Mouse (Mus musculus): Measurements from ENCODE around the gene Elp6. TPM values are rescaled to one million over a fixed set of nuclear protein-coding genes. Genes with fewer than 3 reads are reported as not detected.

The Elp6 gene
- polyA plus RNA-seq, 1 experiment from 2014 or later = 14.8 TPM

DNA sequence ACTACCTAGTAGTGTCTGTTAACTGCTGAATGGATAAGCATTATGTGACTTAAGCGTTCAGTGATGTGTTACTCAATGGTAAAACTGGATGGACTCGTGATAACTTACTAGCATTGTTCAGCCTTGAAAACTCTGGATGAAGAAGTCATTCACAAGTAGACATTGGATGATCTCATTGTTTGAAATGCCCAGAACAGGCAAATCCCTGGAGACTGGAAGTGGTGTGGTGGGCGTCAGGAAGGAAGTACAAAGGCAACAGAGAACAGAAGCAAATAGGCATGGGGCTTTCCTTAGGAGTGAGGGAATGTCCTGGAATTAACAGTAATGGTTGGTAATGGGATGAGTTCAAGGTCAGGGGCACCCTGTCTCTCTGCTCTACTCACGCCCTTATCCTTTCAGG, 43.9 kb downstream of the Elp6 start:
- Histone ChIP-seq H3K4me2 (ENCODE audit: low read length) (no peak overlapping the region), H3K9me3 (ENCODE audit: control insufficient read depth, low read length) (no peaks in the 10 kb centered on the region), H3K4me3 (ENCODE audit: control insufficient read depth in 1 of 2, insufficient read depth in 1 of 2, low read depth in 1 of 2, low read length in 2 of 2) (no peak overlapping the region), H3K4me1 (ENCODE audit: control insufficient read depth in 2 of 2, insufficient read depth in 2 of 2, low read length in 2 of 2) (no peaks in the 10 kb centered on the region; a peak in 1 of 4 replicates), H3K27ac (replicated peaks in 1 of 2; ENCODE audit: control insufficient read depth in 1 of 2, insufficient read depth in 1 of 2, low read depth in 2 of 2, low read length in 2 of 2) (no peak overlapping the region), H3K9ac (ENCODE audit: low read length) (no peak overlapping the region), H3K36me3 (ENCODE audit: control insufficient read depth, insufficient read depth, low read length) (no peaks in the 10 kb centered on the region), H3K27me3 (ENCODE audit: control insufficient read depth, insufficient read depth, low read length) (no peaks in the 10 kb centered on the region)
- WGBS = 63% methylated on average over 4 of the region's 4 CpGs
- ATAC-seq (ENCODE audit: insufficient number of reproducible peaks, insufficient read depth, low FRiP score, low read depth) = no peak

- Histone ChIP-seq H3K9me3 (ENCODE audit: control insufficient read depth, low read length) (no peaks in the 10 kb centered on the region), H3K4me2 (ENCODE audit: low read length) (no peak overlapping the region), H3K4me1 (ENCODE audit: control insufficient read depth in 2 of 2, insufficient read depth in 2 of 2, low read length in 2 of 2) (peaks cover 0 to 4% of the 10 kb centered on the region in 2 experiments; a peak in 1 of 4 replicates), H3K4me3 (ENCODE audit: control insufficient read depth in 1 of 2, insufficient read depth in 1 of 2, low read depth in 1 of 2, low read length in 2 of 2) (no peak overlapping the region), H3K27me3 (ENCODE audit: control insufficient read depth, insufficient read depth, low read length) (no peaks in the 10 kb centered on the region), H3K36me3 (ENCODE audit: control insufficient read depth, insufficient read depth, low read length) (no peaks in the 10 kb centered on the region), H3K27ac (replicated peaks in 1 of 2; ENCODE audit: control insufficient read depth in 1 of 2, insufficient read depth in 1 of 2, low read depth in 2 of 2, low read length in 2 of 2) (no peak overlapping the region), H3K9ac (ENCODE audit: low read length) (no peak overlapping the region)
- 89% methylated on average over 5 of the region's 5 CpGs for WGBS
- ATAC-seq (ENCODE audit: insufficient number of reproducible peaks, insufficient read depth, low FRiP score, low read depth) = no peak
These were observed 45.2 kb downstream of the Elp6 start for GRCm38 (mm10) chr9:110350188-110350587.

DNA sequence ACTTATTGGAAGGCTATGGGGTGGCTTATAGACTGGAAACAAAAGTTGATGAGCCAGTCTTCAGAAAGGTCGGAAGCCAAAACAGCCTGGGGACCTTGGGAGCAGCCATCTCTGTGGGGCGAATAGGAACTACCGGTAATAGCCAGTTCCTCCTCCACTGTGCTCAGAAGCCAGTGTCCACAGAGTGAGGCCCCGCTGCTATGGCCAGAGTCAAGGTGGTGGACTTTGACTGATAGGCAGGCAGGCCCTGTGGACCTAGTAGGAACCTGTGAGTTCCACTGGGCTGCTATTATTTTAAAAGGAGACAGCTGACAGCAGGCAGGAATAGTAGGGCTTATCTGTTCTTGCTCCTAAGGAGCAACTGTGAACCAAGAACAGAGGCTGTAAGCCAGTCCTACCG, 45.6 kb downstream of the Elp6 start:
- Histone ChIP-seq H3K9ac (ENCODE audit: low read length) (no peak overlapping the region), H3K4me1 (ENCODE audit: control insufficient read depth in 2 of 2, insufficient read depth in 2 of 2, low read length in 2 of 2) (peaks cover 0 to 8% of the 10 kb centered on the region in 2 experiments; a peak in 1 of 4 replicates), H3K9me3 (ENCODE audit: control insufficient read depth, low read length) (no peaks in the 10 kb centered on the region), H3K27me3 (ENCODE audit: control insufficient read depth, insufficient read depth, low read length) (no peaks in the 10 kb centered on the region), H3K36me3 (ENCODE audit: control insufficient read depth, insufficient read depth, low read length) (no peaks in the 10 kb centered on the region), H3K27ac (replicated peaks in 1 of 2; ENCODE audit: control insufficient read depth in 1 of 2, insufficient read depth in 1 of 2, low read depth in 2 of 2, low read length in 2 of 2) (no peak overlapping the region), H3K4me3 (ENCODE audit: control insufficient read depth in 1 of 2, insufficient read depth in 1 of 2, low read depth in 1 of 2, low read length in 2 of 2) (no peak overlapping the region), H3K4me2 (ENCODE audit: low read length) (no peak overlapping the region)
- 81% methylated on average over 5 of the region's 5 CpGs for WGBS
- no peak for ATAC-seq (ENCODE audit: insufficient number of reproducible peaks, insufficient read depth, low FRiP score, low read depth)

DNA sequence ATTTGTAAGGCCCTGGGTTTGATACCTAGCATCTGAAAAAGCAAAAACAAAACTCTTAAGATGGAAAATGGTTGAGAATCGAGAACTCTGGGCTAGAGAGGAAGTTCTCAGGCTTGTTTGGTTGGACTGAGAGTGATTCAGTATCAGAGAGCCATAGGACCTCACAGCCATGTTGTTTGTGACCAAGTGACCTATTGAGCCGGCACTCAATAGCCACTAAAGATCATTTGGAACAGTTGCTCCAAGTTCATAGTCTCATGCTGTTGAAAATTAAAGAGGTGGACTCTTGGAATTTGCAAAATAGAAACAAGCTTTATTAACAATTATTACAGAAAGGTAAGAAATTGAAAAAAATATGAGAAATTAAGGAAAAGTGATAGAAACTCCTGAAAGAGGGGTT, 46.4 kb downstream of the Elp6 start:
- no peak overlapping the region for H3K4me2 ChIP-seq (ENCODE audit: low read length)
- no peak overlapping the region for H3K4me3 ChIP-seq (ENCODE audit: control insufficient read depth in 1 of 2, insufficient read depth in 1 of 2, low read depth in 1 of 2, low read length in 2 of 2)
- no peaks in the 10 kb centered on the region for H3K27me3 ChIP-seq (ENCODE audit: control insufficient read depth, insufficient read depth, low read length)
- peaks cover 0 to 8% of the 10 kb centered on the region in 2 experiments; a peak in 1 of 4 replicates for H3K4me1 ChIP-seq (ENCODE audit: control insufficient read depth in 2 of 2, insufficient read depth in 2 of 2, low read length in 2 of 2)
- no peak for ATAC-seq (ENCODE audit: insufficient number of reproducible peaks, insufficient read depth, low FRiP score, low read depth)
- H3K27ac ChIP-seq (replicated peaks in 1 of 2; ENCODE audit: control insufficient read depth in 1 of 2, insufficient read depth in 1 of 2, low read depth in 2 of 2, low read length in 2 of 2) = no peak overlapping the region
- 83% methylated on average over 2 of the region's 2 CpGs for WGBS
- no peaks in the 10 kb centered on the region for H3K36me3 ChIP-seq (ENCODE audit: control insufficient read depth, insufficient read depth, low read length)
- H3K9me3 ChIP-seq (ENCODE audit: control insufficient read depth, low read length) = no peaks in the 10 kb centered on the region
- no peak overlapping the region for H3K9ac ChIP-seq (ENCODE audit: low read length)

DNA sequence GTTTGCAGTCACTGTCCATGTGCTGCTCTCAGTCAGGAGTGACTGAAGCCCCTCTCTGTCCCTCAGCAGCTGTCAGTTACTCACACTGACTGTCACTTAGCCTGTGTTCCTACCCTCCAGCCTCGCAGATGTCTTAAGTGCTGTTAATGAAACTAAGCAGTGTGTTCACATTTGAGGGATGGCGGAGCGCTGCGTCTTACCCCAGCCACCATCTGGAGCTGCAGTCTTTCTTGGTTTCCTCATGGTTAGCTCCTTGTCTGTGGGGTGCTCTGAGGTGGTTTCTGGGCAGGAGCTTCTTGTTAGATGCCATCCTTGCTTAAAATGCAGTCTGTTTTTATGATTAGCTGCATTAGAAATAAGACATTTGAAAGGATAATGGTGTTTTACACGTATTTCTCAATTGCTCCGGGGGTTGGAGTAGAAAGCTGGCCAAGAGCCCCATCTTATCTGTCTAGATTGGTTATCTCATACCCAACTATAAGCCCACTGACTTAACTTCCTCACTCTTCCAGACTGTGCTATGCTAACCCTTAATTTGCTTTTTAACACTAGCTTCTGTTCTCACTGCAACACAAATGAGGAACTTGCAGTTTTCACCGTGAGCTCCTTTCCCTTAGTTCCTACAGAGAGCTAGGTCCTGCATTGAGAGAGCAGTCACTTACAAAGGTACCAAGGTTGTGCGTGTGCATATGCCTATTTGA, 47.1 kb downstream of the Elp6 start:
- Histone ChIP-seq H3K4me1 (ENCODE audit: control insufficient read depth in 2 of 2, insufficient read depth in 2 of 2, low read length in 2 of 2) (peaks cover 0 to 8% of the 10 kb centered on the region in 2 experiments; a peak in 1 of 4 replicates), H3K4me3 (ENCODE audit: control insufficient read depth in 1 of 2, insufficient read depth in 1 of 2, low read depth in 1 of 2, low read length in 2 of 2) (no peak overlapping the region), H3K9ac (ENCODE audit: low read length) (no peak overlapping the region), H3K4me2 (ENCODE audit: low read length) (no peak overlapping the region), H3K9me3 (ENCODE audit: control insufficient read depth, low read length) (no peaks in the 10 kb centered on the region), H3K27ac (replicated peaks in 1 of 2; ENCODE audit: control insufficient read depth in 1 of 2, insufficient read depth in 1 of 2, low read depth in 2 of 2, low read length in 2 of 2) (no peak overlapping the region), H3K27me3 (ENCODE audit: control insufficient read depth, insufficient read depth, low read length) (no peaks in the 10 kb centered on the region), H3K36me3 (ENCODE audit: control insufficient read depth, insufficient read depth, low read length) (no peaks in the 10 kb centered on the region)
- ATAC-seq (ENCODE audit: insufficient number of reproducible peaks, insufficient read depth, low FRiP score, low read depth) = no peak
- WGBS = 73% methylated on average over 8 of the region's 8 CpGs

GRCm38 (mm10) chr9:110358341-110358740, 53.4 kb downstream of the Elp6 start:
- WGBS = 91% methylated on average over 2 of the region's 2 CpGs
- H3K9me3 ChIP-seq (ENCODE audit: control insufficient read depth, low read length) = no peaks in the 10 kb centered on the region

GRCm38 (mm10) chr9:110361299-110361698, 56.3 kb downstream of the Elp6 start:
- no peaks in the 10 kb centered on the region for H3K4me1 ChIP-seq (ENCODE audit: control insufficient read depth in 2 of 2, insufficient read depth in 2 of 2, low read length in 2 of 2)
- no peaks in the 10 kb centered on the region for H3K27me3 ChIP-seq (ENCODE audit: control insufficient read depth, insufficient read depth, low read length)
- no peak for ATAC-seq (ENCODE audit: insufficient number of reproducible peaks, insufficient read depth, low FRiP score, low read depth)
- whole genome bisulfite sequencing = 73% methylated on average over 12 of the region's 12 CpGs
- H3K9me3 ChIP-seq (ENCODE audit: control insufficient read depth, low read length) = no peaks in the 10 kb centered on the region
- no peak overlapping the region for H3K4me3 ChIP-seq (ENCODE audit: control insufficient read depth in 1 of 2, insufficient read depth in 1 of 2, low read depth in 1 of 2, low read length in 2 of 2)
- no peak overlapping the region for H3K4me2 ChIP-seq (ENCODE audit: low read length)
- no peak overlapping the region for H3K9ac ChIP-seq (ENCODE audit: low read length)
- peaks cover 18% of the 10 kb centered on the region for H3K36me3 ChIP-seq (ENCODE audit: control insufficient read depth, insufficient read depth, low read length)
- H3K27ac ChIP-seq (replicated peaks in 1 of 2; ENCODE audit: control insufficient read depth in 1 of 2, insufficient read depth in 1 of 2, low read depth in 2 of 2, low read length in 2 of 2) = no peak overlapping the region

More at GRCm38 (mm10) chr9:110358341-110358740, 53.4 kb downstream of the Elp6 start:
- Histone ChIP-seq H3K4me2 (ENCODE audit: low read length) (no peak overlapping the region), H3K4me3 (ENCODE audit: control insufficient read depth in 1 of 2, insufficient read depth in 1 of 2, low read depth in 1 of 2, low read length in 2 of 2) (no peak overlapping the region), H3K36me3 (ENCODE audit: control insufficient read depth, insufficient read depth, low read length) (peaks cover 7% of the 10 kb centered on the region; the same call in 1 of the 2 replicates), H3K4me1 (ENCODE audit: control insufficient read depth in 2 of 2, insufficient read depth in 2 of 2, low read length in 2 of 2) (peaks cover 0 to 8% of the 10 kb centered on the region in 2 experiments; a peak in 1 of 4 replicates), H3K27me3 (ENCODE audit: control insufficient read depth, insufficient read depth, low read length) (no peaks in the 10 kb centered on the region), H3K9ac (ENCODE audit: low read length) (no peak overlapping the region), H3K27ac (replicated peaks in 1 of 2; ENCODE audit: control insufficient read depth in 1 of 2, insufficient read depth in 1 of 2, low read depth in 2 of 2, low read length in 2 of 2) (no peak overlapping the region)
- ATAC-seq (ENCODE audit: insufficient number of reproducible peaks, insufficient read depth, low FRiP score, low read depth) = no peak

DNA sequence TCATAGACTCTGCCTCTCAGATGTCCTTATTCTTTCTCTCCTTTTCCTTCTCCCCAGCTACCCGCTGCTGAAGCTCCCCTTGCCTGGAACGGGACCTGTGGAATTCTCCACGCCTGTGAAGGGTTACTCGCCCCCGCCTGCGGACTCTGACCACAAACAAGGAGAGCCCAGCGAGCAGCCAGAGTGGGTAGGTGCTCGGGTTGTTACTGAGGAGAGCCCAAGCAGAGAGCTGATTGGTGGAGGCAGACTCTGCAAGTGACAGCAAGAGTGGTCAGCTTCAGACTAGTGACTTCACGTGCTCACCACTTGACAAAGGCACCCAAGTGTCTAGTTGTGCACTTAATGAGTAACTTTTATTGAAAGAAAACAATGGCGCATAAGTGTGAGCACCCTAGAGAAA, 57.4 kb downstream of the Elp6 start:
- no peak for ATAC-seq (ENCODE audit: insufficient number of reproducible peaks, insufficient read depth, low FRiP score, low read depth)
- H3K27ac ChIP-seq (replicated peaks in 1 of 2; ENCODE audit: control insufficient read depth in 1 of 2, insufficient read depth in 1 of 2, low read depth in 2 of 2, low read length in 2 of 2) = no peak overlapping the region
- H3K9me3 ChIP-seq (ENCODE audit: control insufficient read depth, low read length) = no peaks in the 10 kb centered on the region
- WGBS = 78% methylated on average over 10 of the region's 10 CpGs
- no peak overlapping the region for H3K4me3 ChIP-seq (ENCODE audit: control insufficient read depth in 1 of 2, insufficient read depth in 1 of 2, low read depth in 1 of 2, low read length in 2 of 2)
- H3K36me3 ChIP-seq (ENCODE audit: control insufficient read depth, insufficient read depth, low read length) = peaks cover 18% of the 10 kb centered on the region
- H3K4me1 ChIP-seq (ENCODE audit: control insufficient read depth in 2 of 2, insufficient read depth in 2 of 2, low read length in 2 of 2) = no peaks in the 10 kb centered on the region; a peak in 1 of 4 replicates
- H3K27me3 ChIP-seq (ENCODE audit: control insufficient read depth, insufficient read depth, low read length) = no peaks in the 10 kb centered on the region
- H3K4me2 ChIP-seq (ENCODE audit: low read length) = no peak overlapping the region
- H3K9ac ChIP-seq (ENCODE audit: low read length) = no peak overlapping the region
